Mouse (Mus musculus) C2C12 (cell line): ENCODE measurements at regions not wholly inside any gene's neighbourhood (a gene's known extent, or its start where the extent isn't known, plus 50 kb on each side); places are given as distances from the start of the nearest gene placed in this dataset.

Experiments used
- H3K27me3 ChIP-seq: one replicate; pipeline ENCODE4 v1.6.1; 2011; ENCODE audit not compliant: control insufficient read depth, insufficient read depth, insufficient read length
- H3K36me3 ChIP-seq: one replicate; pipeline ENCODE4 v1.6.1; 2011; ENCODE audit not compliant: control insufficient read depth, insufficient read depth
- H3K4me3 ChIP-seq: one replicate; pipeline ENCODE4 v1.5.1; 2011; ENCODE audit warnings: mild to moderate bottlenecking, control low read depth; ENCODE audit not compliant: poor library complexity, insufficient read depth, severe bottlenecking
- H3K79me2 ChIP-seq: one replicate; pipeline ENCODE4 v1.6.1; 2011; ENCODE audit not compliant: control insufficient read depth, insufficient read depth
- H3K79me3 ChIP-seq: one replicate; pipeline ENCODE4 v1.6.1; 2011; ENCODE audit warnings: low read depth, control low read depth
- H3ac ChIP-seq: one replicate; pipeline ENCODE3; 2011; ENCODE audit warnings: low read depth; ENCODE audit not compliant: control insufficient read depth, insufficient read length
- CEBPB ChIP-seq: IDR thresholded peaks from one replicate; pipeline ENCODE4 v1.6.1; 2011; ENCODE audit warnings: low read depth, mild to moderate bottlenecking, control low read depth, moderate library complexity
- CTCF ChIP-seq: IDR thresholded peaks from one replicate; pipeline ENCODE4 v1.5.1; 2011; ENCODE audit not compliant: control insufficient read depth, insufficient read depth, insufficient read length
- FOSL1 ChIP-seq: IDR thresholded peaks from one replicate; pipeline ENCODE4 v1.8.0; 2011; ENCODE audit warnings: mild to moderate bottlenecking, low read length; ENCODE audit not compliant: poor library complexity, insufficient read depth, severe bottlenecking
- MAX ChIP-seq: IDR thresholded peaks from one replicate; pipeline ENCODE4 v1.6.1; 2011; ENCODE audit warnings: mild to moderate bottlenecking, control low read depth
- MYOD1 ChIP-seq: IDR thresholded peaks from one replicate; pipeline ENCODE4 v1.6.1; 2011; ENCODE audit warnings: low read depth; ENCODE audit not compliant: control insufficient read depth, insufficient read length
- MYOG ChIP-seq: IDR thresholded peaks from one replicate; pipeline ENCODE4 v1.6.1; 2011; ENCODE audit not compliant: control insufficient read depth, insufficient read length; ENCODE audit errors: extremely low read depth
- USF1 ChIP-seq: IDR thresholded peaks from one replicate; pipeline ENCODE4 v1.6.1; 2011; ENCODE audit warnings: low read depth, mild to moderate bottlenecking, control low read depth, moderate library complexity

DNA sequence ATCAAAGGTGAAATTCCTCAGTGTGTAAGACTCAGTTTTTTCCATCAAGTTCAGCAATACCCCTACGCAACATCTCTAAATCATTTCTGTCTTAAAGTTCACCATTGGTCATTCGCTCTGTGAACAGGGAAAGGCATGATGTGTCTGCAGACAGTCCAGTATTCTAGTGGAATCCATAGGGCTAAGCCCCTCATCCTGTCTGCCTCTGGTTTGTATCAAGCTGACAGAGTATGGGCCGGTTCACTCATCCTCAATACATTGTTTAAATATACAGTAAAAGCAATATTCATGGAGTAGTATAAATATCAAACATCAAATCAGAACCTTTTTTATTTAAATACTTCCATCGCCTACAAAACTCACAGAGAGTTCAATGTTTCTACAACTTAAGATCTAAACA, 152.9 kb upstream of the Paip1 start:
- no peaks in the 10 kb centered on the region for H3K27me3 ChIP-seq
- TF ChIP-seq MYOG: no peak
- TF ChIP-seq CTCF: no peak
- no peak for TF ChIP-seq USF1
- H3K4me3 ChIP-seq: no peak overlapping the region
- no peak overlapping the region for H3ac ChIP-seq
- no peaks in the 10 kb centered on the region for H3K79me3 ChIP-seq
- H3K36me3 ChIP-seq: no peaks in the 10 kb centered on the region
- no peaks in the 10 kb centered on the region for H3K79me2 ChIP-seq

DNA sequence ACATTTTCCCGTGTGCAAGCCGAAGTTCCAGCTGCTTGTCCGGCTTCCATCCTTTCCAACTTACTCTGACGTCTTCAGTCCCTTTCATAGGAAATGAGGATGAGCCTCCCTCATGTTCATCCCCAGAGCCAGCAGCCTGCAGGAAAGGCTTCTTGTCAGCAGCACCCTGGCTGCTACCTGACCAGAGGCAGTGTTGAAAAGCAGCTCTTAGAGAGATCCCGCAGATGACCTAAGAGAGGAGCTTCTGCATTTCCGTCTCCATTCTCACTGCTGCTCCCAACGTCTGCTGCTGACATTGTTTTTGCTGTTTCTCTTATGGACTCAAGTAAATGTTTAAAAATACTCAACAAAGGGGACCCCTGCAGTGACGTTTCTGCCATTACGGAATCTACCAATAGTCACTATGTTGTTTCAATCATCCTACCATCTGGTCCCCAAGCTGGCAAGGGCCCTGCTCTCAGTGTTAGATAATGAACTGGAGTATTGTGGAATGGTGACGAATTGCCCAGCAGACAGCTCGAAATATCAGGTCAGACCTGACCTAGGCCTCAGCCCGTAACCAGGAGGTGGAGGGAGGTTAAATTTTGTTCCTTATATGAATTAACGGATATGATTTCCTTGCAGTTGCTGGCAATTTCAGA, 151.0 kb upstream of the Paip1 start:
- no peaks in the 10 kb centered on the region for H3K79me3 ChIP-seq
- no peaks in the 10 kb centered on the region for H3K27me3 ChIP-seq
- no peak overlapping the region for H3ac ChIP-seq
- no peak overlapping the region for H3K4me3 ChIP-seq
- no peak for TF ChIP-seq MYOD1
- no peak for TF ChIP-seq FOSL1
- no peak for TF ChIP-seq CTCF
- TF ChIP-seq CEBPB: no peak
- TF ChIP-seq MYOG: no peak
- TF ChIP-seq USF1: no peak
- no peak for TF ChIP-seq MAX
- no peaks in the 10 kb centered on the region for H3K79me2 ChIP-seq
- no peaks in the 10 kb centered on the region for H3K36me3 ChIP-seq

DNA sequence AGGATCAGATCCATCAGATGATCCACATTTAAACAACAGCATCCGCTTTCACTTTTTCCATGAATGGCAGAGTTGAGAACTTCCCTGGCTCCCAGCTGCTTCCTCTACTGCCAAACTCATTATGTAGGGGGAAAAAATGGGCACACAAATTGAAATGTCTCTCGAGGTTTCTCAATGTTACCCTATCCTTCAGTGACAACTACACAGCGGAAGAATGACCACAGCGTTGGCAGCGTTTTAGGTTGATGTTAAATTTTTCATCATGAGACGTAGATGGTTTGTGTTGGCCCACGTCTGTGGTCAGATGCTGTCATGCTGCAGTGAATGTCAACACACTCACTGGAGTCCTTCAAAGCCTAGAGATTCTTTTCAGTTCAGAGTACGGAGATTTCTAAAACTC, 149.0 kb upstream of the Paip1 start:
- TF ChIP-seq CTCF (no peak), USF1 (no peak), FOSL1 (no peak), MAX (no peak), CEBPB (no peak), MYOG (no peak), MYOD1 (no peak)
- Histone ChIP-seq H3K79me3 (no peaks in the 10 kb centered on the region), H3K79me2 (no peaks in the 10 kb centered on the region), H3K36me3 (no peaks in the 10 kb centered on the region), H3K4me3 (no peak overlapping the region), H3ac (no peak overlapping the region), H3K27me3 (no peaks in the 10 kb centered on the region)

DNA sequence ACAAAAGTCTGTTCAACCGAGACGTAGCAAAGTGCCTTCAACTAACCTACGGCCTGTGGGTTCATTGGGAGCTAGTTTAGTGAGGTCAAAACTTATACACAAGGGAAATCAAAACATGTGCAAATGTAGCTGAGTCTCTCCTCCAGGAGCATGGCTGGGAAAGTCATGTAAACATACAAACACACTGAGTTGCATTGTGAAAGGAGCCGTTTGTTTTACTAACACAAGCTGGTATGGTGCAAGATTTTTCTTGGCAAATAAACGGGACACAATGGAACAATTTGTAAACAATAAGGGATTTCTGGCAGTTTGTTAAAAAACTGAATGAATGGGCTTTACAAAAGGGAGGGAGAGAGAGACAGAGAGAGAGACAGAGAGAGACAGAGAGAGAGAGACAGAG, 147.8 kb upstream of the Paip1 start:
- no peaks in the 10 kb centered on the region for H3K79me3 ChIP-seq
- H3K36me3 ChIP-seq: no peaks in the 10 kb centered on the region
- TF ChIP-seq MYOD1: no peak
- no peak for TF ChIP-seq FOSL1
- TF ChIP-seq MAX: no peak
- no peak for TF ChIP-seq CEBPB
- TF ChIP-seq USF1: no peak
- no peak overlapping the region for H3ac ChIP-seq
- H3K27me3 ChIP-seq: no peaks in the 10 kb centered on the region
- H3K79me2 ChIP-seq: no peaks in the 10 kb centered on the region
- no peak overlapping the region for H3K4me3 ChIP-seq

DNA sequence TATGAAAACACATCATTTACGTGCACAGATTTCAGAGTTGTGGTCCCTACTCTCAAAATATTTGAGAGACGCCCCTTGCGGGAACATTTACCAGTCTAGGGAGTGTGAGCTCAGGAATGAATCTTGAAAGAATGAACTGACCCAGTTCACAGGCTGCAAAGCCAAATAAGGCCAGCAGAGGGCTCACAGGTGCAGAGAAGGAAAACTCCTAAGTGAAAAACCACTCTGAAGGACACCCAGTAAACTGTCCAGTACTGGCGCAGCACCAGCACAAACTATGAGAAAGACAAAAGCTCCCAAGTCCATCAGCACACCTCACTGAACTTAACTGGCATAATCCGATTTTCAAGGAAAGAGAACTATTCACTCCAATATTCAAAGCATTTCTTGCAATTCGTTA, 145.0 kb upstream of the Paip1 start:
- no peaks in the 10 kb centered on the region for H3K79me2 ChIP-seq
- H3K36me3 ChIP-seq: no peaks in the 10 kb centered on the region
- no peaks in the 10 kb centered on the region for H3K27me3 ChIP-seq
- TF ChIP-seq CEBPB: no peak
- TF ChIP-seq FOSL1: no peak
- TF ChIP-seq MYOD1: no peak
- no peak for TF ChIP-seq CTCF
- TF ChIP-seq MAX: no peak
- no peak for TF ChIP-seq MYOG
- no peak for TF ChIP-seq USF1
- H3ac ChIP-seq: no peak overlapping the region
- no peak overlapping the region for H3K4me3 ChIP-seq
- H3K79me3 ChIP-seq: no peaks in the 10 kb centered on the region

DNA sequence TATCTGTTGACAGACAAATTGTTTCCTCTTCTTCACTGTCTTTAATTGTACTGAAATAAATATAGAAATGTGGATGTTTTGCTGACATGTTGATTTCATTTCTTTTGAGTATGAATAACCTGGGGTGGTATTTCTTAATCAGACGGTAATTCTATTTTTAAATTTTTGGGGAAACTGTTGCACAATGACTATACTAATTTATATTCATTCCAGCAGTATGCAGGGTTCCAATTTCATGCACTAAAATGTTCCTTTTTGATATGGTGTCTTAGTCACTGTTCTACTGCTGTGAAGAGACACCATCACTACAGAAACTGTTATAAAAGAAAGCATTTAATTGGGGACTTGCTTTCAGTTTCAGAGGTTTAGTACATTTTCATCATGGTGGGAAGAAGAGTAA, 119.2 kb upstream of the Paip1 start:
- H3K4me3 ChIP-seq: no peak overlapping the region
- no peaks in the 10 kb centered on the region for H3K36me3 ChIP-seq
- no peak for TF ChIP-seq CTCF
- no peak for TF ChIP-seq MYOG
- TF ChIP-seq FOSL1: no peak
- TF ChIP-seq USF1: no peak
- TF ChIP-seq CEBPB: no peak
- no peak for TF ChIP-seq MAX
- TF ChIP-seq MYOD1: no peak
- H3K79me3 ChIP-seq: no peaks in the 10 kb centered on the region
- no peaks in the 10 kb centered on the region for H3K27me3 ChIP-seq
- H3K79me2 ChIP-seq: no peaks in the 10 kb centered on the region
- no peak overlapping the region for H3ac ChIP-seq
